Mouse (Mus musculus) ovary, adult 18-20 months (tissue): ENCODE measurements around the gene Acvr2a.

ENCODE experiments used
- DNase-seq: peaks from one replicate; pipeline ENCODE4 v3.0.0; 2022; ENCODE audit warnings: low spot score, mixed read lengths

The Acvr2a gene

GRCm38 (mm10) chr2:48868199-48868913 is 54.4 kb downstream of the Acvr2a start:
- no peak for DNase-seq

- peak; percentile 2 for DNase-seq
These were observed 72.0 kb downstream of the Acvr2a start for GRCm38 (mm10) chr2:48885945-48886344.

- DNase-seq = no peak
These were observed 81.3 kb downstream of the Acvr2a start for GRCm38 (mm10) chr2:48895186-48895585.

GRCm38 (mm10) chr2:48908866-48909265 is 95.0 kb downstream of the Acvr2a start:
- no peak for DNase-seq

GRCm38 (mm10) chr2:48914185-48914584 is 100.3 kb downstream of the Acvr2a start:
- DNase-seq = no peak

- DNase-seq = no peak
These were observed 101.9 kb downstream of the Acvr2a start for GRCm38 (mm10) chr2:48915832-48916231.

GRCm38 (mm10) chr2:48935058-48935457 is 121.1 kb downstream of the Acvr2a start:
- DNase-seq = no peak

- DNase-seq = no peak
These were observed 133.9 kb downstream of the Acvr2a start for GRCm38 (mm10) chr2:48947761-48948160.

GRCm38 (mm10) chr2:48948841-48949584 is 135.1 kb downstream of the Acvr2a start, which contains the start of gene Mbd5:
Gene Mbd5, plus strand, starts transcription at chr2:48949508.
- DNase-seq = peak; percentile 99

GRCm38 (mm10) chr2:48949743-48950251 is 135.9 kb downstream of the Acvr2a start:
- peak; percentile 37 for DNase-seq

GRCm38 (mm10) chr2:48950252-48950315 is 136.2 kb downstream of the Acvr2a start, which contains the start of gene Orc4:
Gene Orc4, minus strand, starts transcription at chr2:48950277.
- no peak for DNase-seq

GRCm38 (mm10) chr2:48950316-48950880 is 136.5 kb downstream of the Acvr2a start:
- DNase-seq = no peak
